Mouse (Mus musculus) heart, embryonic 11.5 days (tissue): ENCODE results near the gene Grk5. TPM values are rescaled to one million over a fixed set of nuclear protein-coding genes. Genes with fewer than 3 reads are reported as not detected.

Experiments used
- ATAC-seq: fragments of 200-750 bp; cut with Nextera tagmentation; replicated peaks from 2 replicates; pipeline ENCODE4 v1.8.0; 2017; ENCODE audit warnings: moderate library complexity; ENCODE audit not compliant: insufficient number of reproducible peaks, low FRiP score, low TSS enrichment
- H3K27ac ChIP-seq: fragments of 300-500 bp; sonication (generic); 2 replicates; pipeline ENCODE4 v1.5.1; 2014; ENCODE audit warnings: mild to moderate bottlenecking, low read depth, low read length
- H3K27me3 ChIP-seq: fragments of 300-500 bp; sonication (generic); 2 replicates; pipeline ENCODE4 v1.6.1; 2014; ENCODE audit warnings: mild to moderate bottlenecking, low read length, mixed read lengths; ENCODE audit not compliant: control insufficient read depth, insufficient read depth
- H3K36me3 ChIP-seq: fragments of 300-500 bp; sonication (generic); 2 replicates; pipeline ENCODE4 v1.6.1; 2014; ENCODE audit warnings: mild to moderate bottlenecking, low read length, moderate library complexity, mixed read lengths; ENCODE audit not compliant: control insufficient read depth, insufficient read depth
- H3K4me1 ChIP-seq: fragments of 300-500 bp; sonication (generic); 2 replicates; pipeline ENCODE4 v1.6.1; 2014; ENCODE audit warnings: low read length; ENCODE audit not compliant: control insufficient read depth, insufficient read depth
- H3K4me2 ChIP-seq: fragments of 300-500 bp; sonication (generic); 2 replicates; pipeline ENCODE4 v1.6.1; 2014; ENCODE audit warnings: mild to moderate bottlenecking, moderate library complexity
- H3K4me3 ChIP-seq: fragments of 300-500 bp; sonication (generic); 2 replicates; pipeline ENCODE4 v1.5.1; 2014; ENCODE audit warnings: low read depth, low read length
- H3K9ac ChIP-seq: fragments of 300-500 bp; sonication (generic); 2 replicates; pipeline ENCODE4 v1.6.1; 2014; ENCODE audit warnings: mild to moderate bottlenecking, low read depth, low read length, moderate library complexity
- H3K9me3 ChIP-seq: fragments of 300-500 bp; sonication (generic); replicated peaks from 2 replicates; pipeline ENCODE4 v1.6.1; 2016; ENCODE audit warnings: low read length; ENCODE audit not compliant: control insufficient read depth
- WGBS: fragments of 180-500 bp; shearing (Covaris S2); extraction: QIAGEN DNeasy Blood & Tissue Kit; methylation state at CpG from one replicate; pipeline ENCODE4 v1.1.7; 2014; ENCODE audit not compliant: insufficient replicate concordance; 5-methylcytosine and 5-hydroxymethylcytosine counted together
- polyA plus RNA-seq: library from polyadenylated mRNA; unstranded; fragments of >200 nt; fragmentation: Nextera tagmentation; extraction: Ambion mirVana; gene quantifications from 2 replicates; pipeline ENCODE4 v1.2.1, GENCODE M21; 2014

Gene Grk5
- polyA plus RNA-seq, 1 experiment from 2014 or later = 4.9 TPM

DNA sequence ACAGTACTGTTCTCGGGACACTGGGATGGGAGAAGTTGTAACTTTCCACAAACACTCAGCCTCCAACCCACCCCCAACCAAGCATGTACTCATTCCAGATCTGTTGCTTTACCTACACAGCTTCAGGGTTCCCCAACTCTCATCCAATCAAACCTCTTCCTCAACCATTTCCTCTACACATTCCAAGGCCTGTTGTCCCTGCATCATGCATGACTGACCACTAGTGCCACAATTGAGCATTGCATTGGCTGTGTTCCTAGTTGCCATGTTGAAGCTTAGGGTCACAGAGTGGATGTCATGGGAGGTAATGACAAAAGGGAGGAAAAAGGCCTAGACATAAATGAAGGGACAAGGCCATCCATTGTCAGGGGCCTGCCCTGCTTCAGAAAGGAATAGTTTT is 175.5 kb downstream of the Grk5 start:
- H3K27ac ChIP-seq = no peak overlapping the region
- H3K9me3 ChIP-seq = no peaks in the 10 kb centered on the region
- H3K4me1 ChIP-seq = no peaks in the 10 kb centered on the region
- H3K36me3 ChIP-seq = peaks cover 4% of the 10 kb centered on the region; the same call in 1 of the 2 replicates
- H3K9ac ChIP-seq = no peak overlapping the region
- no peak overlapping the region for H3K4me2 ChIP-seq
- no peaks in the 10 kb centered on the region for H3K27me3 ChIP-seq
- H3K4me3 ChIP-seq = no peak overlapping the region
- ATAC-seq = no peak
- 77% methylated on average over 1 of the region's 1 CpGs for WGBS

DNA sequence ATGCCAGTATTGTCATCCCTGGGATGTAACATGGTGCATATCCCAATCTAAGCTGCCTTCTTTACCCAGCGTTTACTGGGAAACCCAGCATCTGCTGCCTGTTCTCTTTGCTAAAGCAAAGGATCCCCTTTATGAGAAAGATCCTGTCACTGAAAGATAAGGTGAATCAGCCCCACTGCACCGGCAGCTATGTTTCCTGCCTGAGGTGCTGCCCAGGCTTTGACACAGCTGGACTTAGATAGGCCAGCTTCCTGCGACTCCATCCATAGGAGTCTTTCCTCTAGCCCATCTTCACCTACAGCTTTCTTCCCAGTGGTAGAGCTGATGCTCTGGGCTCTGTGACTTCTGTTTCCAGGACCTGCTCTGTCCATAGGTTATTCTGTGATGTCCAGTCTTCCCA is 189.1 kb downstream of the Grk5 start:
- Histone ChIP-seq H3K27ac (no peak overlapping the region), H3K9ac (no peak overlapping the region), H3K9me3 (no peaks in the 10 kb centered on the region), H3K4me3 (no peak overlapping the region), H3K27me3 (no peaks in the 10 kb centered on the region), H3K4me2 (no peak overlapping the region), H3K4me1 (no peaks in the 10 kb centered on the region), H3K36me3 (peaks cover 6% of the 10 kb centered on the region; the same call in 1 of the 2 replicates)
- ATAC-seq = no peak
- 58% methylated on average over 3 of the region's 3 CpGs for WGBS

DNA sequence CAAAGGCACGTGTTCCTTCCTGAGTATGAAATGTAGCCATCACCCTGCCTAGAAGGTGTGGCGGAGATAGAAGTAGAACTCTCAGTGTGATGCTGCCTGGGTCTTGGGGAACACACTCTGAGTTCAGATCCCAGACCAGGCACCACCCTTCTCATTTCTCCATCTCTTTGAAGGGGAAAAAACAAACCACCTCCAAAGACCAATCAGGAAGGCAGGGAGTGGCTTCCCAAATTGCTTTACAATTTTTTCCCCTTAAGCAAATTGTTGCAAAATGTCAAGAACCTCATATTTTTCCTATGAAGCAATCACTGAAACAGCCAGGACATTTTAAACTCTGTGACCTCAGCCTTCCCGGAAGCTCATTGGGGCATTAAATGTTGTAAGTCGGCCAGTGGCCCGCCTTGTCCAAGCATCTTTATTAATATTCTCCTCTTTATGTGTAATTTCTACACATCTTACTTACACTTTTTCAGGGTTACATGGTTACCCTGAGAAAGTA is 190.8 kb downstream of the Grk5 start:
- WGBS = 85% methylated on average over 5 of the region's 5 CpGs
- ATAC-seq = no peak
- peaks cover 6% of the 10 kb centered on the region; the same call in 1 of the 2 replicates for H3K36me3 ChIP-seq

DNA sequence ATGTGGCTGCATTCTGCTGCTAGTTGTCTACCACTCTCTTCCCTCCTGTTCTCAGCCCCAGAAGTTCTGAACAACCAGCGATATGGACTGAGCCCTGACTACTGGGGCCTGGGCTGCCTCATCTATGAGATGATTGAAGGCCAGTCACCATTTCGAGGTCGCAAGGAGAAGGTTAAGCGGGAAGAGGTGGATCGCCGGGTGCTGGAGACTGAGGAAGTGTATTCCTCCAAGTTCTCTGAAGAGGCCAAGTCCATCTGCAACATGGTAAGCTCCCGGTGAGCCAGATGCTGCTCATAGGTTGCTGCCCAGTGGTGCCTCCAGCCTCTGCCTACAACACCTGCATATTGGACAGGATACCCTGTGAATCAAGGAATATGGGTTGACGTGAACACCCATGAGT is 193.5 kb downstream of the Grk5 start:
- Histone ChIP-seq H3K4me3 (no peak overlapping the region), H3K9ac (no peak overlapping the region), H3K27ac (no peak overlapping the region), H3K4me2 (no peak overlapping the region), H3K4me1 (no peaks in the 10 kb centered on the region), H3K9me3 (no peaks in the 10 kb centered on the region), H3K36me3 (no peaks in the 10 kb centered on the region; the same call in 1 of the 2 replicates), H3K27me3 (no peaks in the 10 kb centered on the region)
- WGBS = 87% methylated on average over 8 of the region's 8 CpGs
- ATAC-seq = no peak

More for the DNA sequence above, 190.8 kb downstream of the Grk5 start:
- Histone ChIP-seq H3K9ac (no peak overlapping the region), H3K27ac (no peak overlapping the region), H3K4me3 (no peak overlapping the region), H3K4me1 (no peaks in the 10 kb centered on the region), H3K4me2 (no peak overlapping the region), H3K9me3 (no peaks in the 10 kb centered on the region), H3K27me3 (no peaks in the 10 kb centered on the region)

DNA sequence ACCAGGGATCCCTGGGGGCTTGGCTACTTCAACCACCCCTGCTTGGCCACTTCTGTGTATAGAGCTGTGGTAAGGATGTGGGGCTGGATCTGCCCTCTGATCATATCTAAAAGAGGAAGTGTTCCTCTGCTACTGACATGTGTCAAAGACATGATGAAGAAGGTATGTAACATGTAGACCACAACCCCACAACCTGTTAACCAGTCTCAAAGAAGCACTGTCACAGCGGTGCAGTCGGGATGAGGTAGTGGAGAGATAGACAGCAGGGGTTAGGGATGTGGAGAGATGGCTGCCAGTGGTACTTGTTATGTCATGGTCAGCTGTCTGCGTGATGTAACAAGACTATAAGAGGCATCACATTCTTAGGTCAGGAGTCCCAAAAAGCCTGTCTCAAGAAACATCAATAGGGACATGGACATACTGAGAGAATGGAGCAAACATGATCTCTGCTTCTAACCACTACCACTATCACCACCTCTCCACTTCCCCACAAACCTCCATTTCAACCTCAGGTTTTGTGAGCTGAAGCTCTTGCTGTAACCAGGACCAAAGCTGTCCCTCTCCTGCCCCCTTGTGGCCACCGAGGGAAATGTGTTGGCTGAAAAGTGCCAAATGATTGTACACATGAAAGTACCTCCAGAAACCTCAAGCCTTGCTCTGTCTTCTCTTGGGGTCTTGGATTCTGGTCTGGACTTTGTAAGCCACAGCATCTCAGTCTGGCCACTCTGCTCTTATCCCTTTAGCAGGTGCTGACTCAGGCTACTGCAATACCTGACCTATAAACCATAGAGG is 194.8 kb downstream of the Grk5 start:
- H3K4me1 ChIP-seq = no peaks in the 10 kb centered on the region
- no peak overlapping the region for H3K27ac ChIP-seq
- no peaks in the 10 kb centered on the region; the same call in 1 of the 2 replicates for H3K36me3 ChIP-seq
- H3K4me3 ChIP-seq = no peak overlapping the region
- H3K27me3 ChIP-seq = no peaks in the 10 kb centered on the region
- H3K4me2 ChIP-seq = no peak overlapping the region
- H3K9me3 ChIP-seq = no peaks in the 10 kb centered on the region
- ATAC-seq = no peak
- no peak overlapping the region for H3K9ac ChIP-seq
- 43% methylated on average over 4 of the region's 4 CpGs for WGBS

DNA sequence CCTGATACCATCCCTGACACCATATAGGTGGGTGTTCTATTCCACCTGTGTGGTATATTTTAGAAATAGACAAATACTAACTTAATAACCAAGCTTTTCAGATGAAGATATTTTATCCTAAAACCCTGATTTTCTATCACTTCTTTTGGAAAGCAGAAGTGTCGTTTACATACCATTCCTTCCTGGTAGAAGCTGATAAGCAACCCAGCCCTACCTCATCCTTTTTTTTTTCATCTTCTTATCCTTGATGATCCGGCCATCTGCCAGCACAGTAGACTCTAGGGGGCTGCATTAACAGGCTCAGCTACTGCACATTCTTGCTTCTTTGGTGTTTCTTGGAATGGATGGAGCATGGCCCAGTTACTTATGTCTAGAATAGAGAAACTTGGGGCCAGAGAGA is 195.7 kb downstream of the Grk5 start:
- Histone ChIP-seq H3K4me1 (no peaks in the 10 kb centered on the region), H3K36me3 (no peaks in the 10 kb centered on the region; the same call in 1 of the 2 replicates), H3K9ac (no peak overlapping the region), H3K9me3 (no peaks in the 10 kb centered on the region), H3K27me3 (no peaks in the 10 kb centered on the region), H3K4me3 (no peak overlapping the region), H3K27ac (no peak overlapping the region), H3K4me2 (no peak overlapping the region)
- no peak for ATAC-seq
- WGBS = 59% methylated on average over 2 of the region's 2 CpGs

DNA sequence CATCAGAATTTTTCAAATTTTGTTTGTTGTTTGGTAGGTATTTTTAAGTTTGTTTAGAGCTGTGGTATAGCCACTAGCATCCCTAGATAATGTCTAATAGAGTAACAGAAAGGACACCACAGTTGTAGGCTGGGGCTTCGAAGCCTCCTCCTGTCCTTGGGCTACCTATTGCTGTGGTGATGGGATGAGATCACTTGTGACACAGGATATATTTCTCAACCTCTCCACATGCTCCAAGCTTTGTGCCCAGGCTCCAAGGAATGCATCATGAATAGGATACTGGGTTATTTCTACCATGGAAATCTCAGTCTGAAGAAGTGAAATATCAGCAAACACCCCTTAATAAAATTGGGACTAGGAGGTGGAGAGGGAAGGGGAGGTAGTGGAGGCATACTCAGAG is 198.2 kb downstream of the Grk5 start:
- Histone ChIP-seq H3K4me1 (no peaks in the 10 kb centered on the region), H3K27ac (no peak overlapping the region), H3K9me3 (no peaks in the 10 kb centered on the region), H3K36me3 (peaks cover under 1% of the 10 kb centered on the region; the same call in 1 of the 2 replicates), H3K4me2 (no peak overlapping the region), H3K9ac (no peak overlapping the region), H3K4me3 (no peak overlapping the region), H3K27me3 (no peaks in the 10 kb centered on the region)
- ATAC-seq = no peak
- 74% methylated on average over 1 of the region's 1 CpGs for WGBS

DNA sequence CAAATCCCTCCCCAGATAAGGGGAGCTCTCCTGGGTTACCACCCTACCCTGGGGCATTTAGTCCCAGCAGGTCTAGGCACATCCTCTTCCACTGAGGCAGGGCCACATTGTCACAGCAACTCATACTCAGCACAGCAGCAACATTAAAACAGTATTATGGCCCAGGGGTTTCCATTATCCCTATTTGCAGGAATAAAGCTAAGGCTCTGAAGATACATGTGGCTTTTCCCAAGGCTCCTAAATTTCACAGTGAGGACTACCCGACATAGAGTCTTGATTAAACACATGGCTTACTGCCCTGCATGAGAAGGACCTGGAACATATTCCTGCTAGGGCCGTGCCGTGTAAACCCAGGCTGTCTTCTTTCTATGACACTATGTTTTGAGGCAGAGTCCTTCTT is 199.5 kb downstream of the Grk5 start:
- Histone ChIP-seq H3K9ac (no peak overlapping the region), H3K4me3 (no peak overlapping the region), H3K9me3 (no peaks in the 10 kb centered on the region), H3K36me3 (0 out of 2 replicates have a peak, but pooled peaks cover 2% of the 10 kb centered on the region), H3K4me1 (no peaks in the 10 kb centered on the region), H3K4me2 (no peak overlapping the region), H3K27ac (no peak overlapping the region), H3K27me3 (no peaks in the 10 kb centered on the region)
- no peak for ATAC-seq
- WGBS = 88% methylated on average over 3 of the region's 3 CpGs

DNA sequence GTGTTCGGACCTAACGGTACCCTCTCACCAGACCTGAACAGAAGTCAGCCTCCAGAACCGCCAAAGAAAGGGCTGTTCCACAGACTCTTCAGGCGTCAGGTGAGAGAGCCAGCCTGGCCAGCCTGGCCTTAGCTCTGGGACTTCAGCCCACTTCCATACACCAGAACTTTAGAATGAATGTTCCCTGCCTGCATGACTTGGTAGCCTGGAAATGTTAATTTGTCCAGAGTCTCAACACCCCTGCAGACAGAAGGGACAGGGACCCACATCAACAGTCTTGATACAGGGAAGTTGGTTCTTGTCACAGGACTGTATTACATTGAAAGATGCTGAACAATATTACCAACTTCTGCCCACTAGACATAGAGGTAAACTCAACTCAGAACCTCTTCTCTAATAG is 201.0 kb downstream of the Grk5 start:
- no peaks in the 10 kb centered on the region for H3K9me3 ChIP-seq
- no peak overlapping the region for H3K27ac ChIP-seq
- H3K4me1 ChIP-seq = no peaks in the 10 kb centered on the region
- no peak overlapping the region for H3K4me2 ChIP-seq
- ATAC-seq = no peak
- H3K4me3 ChIP-seq = no peak overlapping the region
- 0 out of 2 replicates have a peak, but pooled peaks cover 2% of the 10 kb centered on the region for H3K36me3 ChIP-seq
- 92% methylated on average over 4 of the region's 4 CpGs for WGBS
- no peaks in the 10 kb centered on the region for H3K27me3 ChIP-seq
- no peak overlapping the region for H3K9ac ChIP-seq
